Mouse (Mus musculus) lung, postnatal 0 days (tissue): ENCODE measurements around the gene BC051665. TPM values are rescaled to one million over a fixed set of nuclear protein-coding genes. Genes with fewer than 3 reads are reported as not detected.

Experiments used
- ATAC-seq: fragments of 200-750 bp; cut with Nextera tagmentation; 2 replicates; pipeline ENCODE4 v1.8.0; 2017; ENCODE audit warnings: moderate library complexity
- DNase-seq: peaks from one replicate; pipeline ENCODE4 v3.0.0-alpha.2; 2016; ENCODE audit warnings: low spot score
- H3K27ac ChIP-seq: fragments of 300-500 bp; sonication (generic); 2 replicates; pipeline ENCODE4 v1.5.1; 2014; ENCODE audit warnings: antibody characterized with exemption, mild to moderate bottlenecking, low read length, mixed read lengths
- H3K27me3 ChIP-seq: fragments of 300-500 bp; sonication (generic); replicated peaks from 2 replicates; pipeline ENCODE4 v1.6.1; 2014; ENCODE audit warnings: low read length, mixed read lengths; ENCODE audit not compliant: insufficient read depth
- H3K36me3 ChIP-seq: fragments of 300-500 bp; sonication (generic); 2 replicates; pipeline ENCODE4 v1.6.1; 2014; ENCODE audit warnings: low read length, mixed read lengths; ENCODE audit not compliant: insufficient read depth
- H3K4me1 ChIP-seq: fragments of 300-500 bp; sonication (generic); 2 replicates; pipeline ENCODE4 v1.6.1; 2014; ENCODE audit warnings: antibody characterized with exemption, low read depth, low read length, mixed read lengths; ENCODE audit not compliant: insufficient read depth
- H3K4me2 ChIP-seq: fragments of 300-500 bp; sonication (generic); replicated peaks from 2 replicates; pipeline ENCODE4 v1.6.1; 2014; ENCODE audit warnings: low read depth, mild to moderate bottlenecking, low read length, moderate library complexity, mixed read lengths
- H3K4me3 ChIP-seq: fragments of 300-500 bp; sonication (generic); 2 replicates; pipeline ENCODE4 v1.5.1; 2014; ENCODE audit warnings: low read depth, low read length
- H3K9ac ChIP-seq: fragments of 300-500 bp; sonication (generic); replicated peaks from 2 replicates; pipeline ENCODE4 v1.6.1; 2014; ENCODE audit warnings: low read depth, mild to moderate bottlenecking
- H3K9me3 ChIP-seq: fragments of 300-500 bp; sonication (generic); 2 replicates; pipeline ENCODE4 v1.6.1; 2016; ENCODE audit warnings: low read length, mixed read lengths
- CTCF ChIP-seq: IDR thresholded peaks from 2 replicates; pipeline ENCODE4 v1.5.1; 2016; ENCODE audit warnings: antibody characterized with exemption, mild to moderate bottlenecking
- EP300 ChIP-seq: IDR thresholded peaks from 2 replicates; pipeline ENCODE4 v1.6.1; 2016; ENCODE audit warnings: antibody characterized with exemption, mild to moderate bottlenecking, control low read depth
- WGBS: fragments of 180-500 bp; shearing (Covaris S2); extraction: QIAGEN DNeasy Blood & Tissue Kit; methylation state at CpG from one replicate; pipeline ENCODE4 v1.1.7; 2014; 5-methylcytosine and 5-hydroxymethylcytosine counted together
- polyA plus RNA-seq: library from polyadenylated mRNA; unstranded; fragments of >200 nt; fragmentation: Nextera tagmentation; extraction: Ambion mirVana; gene quantifications from 2 replicates; pipeline ENCODE4 v1.2.1, GENCODE M21; 2015

BC051665 gene
- polyA plus RNA-seq = not detected in 2 replicates

- no peaks in the 10 kb centered on the region for H3K36me3 ChIP-seq
- DNase-seq (no peak), ATAC-seq (no peak)
- no peaks in the 10 kb centered on the region for H3K9me3 ChIP-seq
- no peaks in the 10 kb centered on the region for H3K27me3 ChIP-seq
- H3K4me2 ChIP-seq = no peak within 1 kb of the TSS
- TF ChIP-seq EP300 (no peak), CTCF (no peak)
- no peak within 1 kb of the TSS for H3K4me3 ChIP-seq
- no peak within 1 kb of the TSS for H3K9ac ChIP-seq
- no peaks in the 10 kb centered on the region for H3K4me1 ChIP-seq
- H3K27ac ChIP-seq = no peak within 1 kb of the TSS
Observed at GRCm38 (mm10) chr13:60786264-60786663, at the start of gene BC051665. TSS of gene BC051665 (minus strand) at chr13:60786364.

GRCm38 (mm10) chr13:60826052-60826451 lies 39.9 kb upstream of the BC051665 start:
- peak; percentile 40 for DNase-seq
- TF ChIP-seq CTCF (peak; percentile 68), EP300 (no peak)

GRCm38 (mm10) chr13:60820486-60821175 lies 34.5 kb upstream of the BC051665 start:
- DNase-seq = no peak
- no peak for ATAC-seq

More at GRCm38 (mm10) chr13:60826052-60826451, 39.9 kb upstream of the BC051665 start:
- Histone ChIP-seq H3K27ac (no peak overlapping the region), H3K4me3 (no peak overlapping the region), H3K36me3 (no peaks in the 10 kb centered on the region), H3K4me1 (no peaks in the 10 kb centered on the region), H3K9me3 (no peaks in the 10 kb centered on the region), H3K9ac (no peak overlapping the region), H3K4me2 (no peak overlapping the region), H3K27me3 (no peaks in the 10 kb centered on the region)
- WGBS = 47% methylated on average over 3 of the region's 3 CpGs
- no peak for ATAC-seq

GRCm38 (mm10) chr13:60819469-60819868 lies 33.3 kb upstream of the BC051665 start:
- peak; percentile 86 for TF ChIP-seq CTCF
- TF ChIP-seq EP300 = no peak
- ATAC-seq (no peak; the same call in 1 of the 2 replicates), DNase-seq (peak; percentile 63)
- Histone ChIP-seq H3K9me3 (no peaks in the 10 kb centered on the region), H3K36me3 (no peaks in the 10 kb centered on the region), H3K4me3 (no peak overlapping the region), H3K4me1 (no peaks in the 10 kb centered on the region), H3K27ac (no peak overlapping the region), H3K4me2 (no peak overlapping the region), H3K27me3 (no peaks in the 10 kb centered on the region), H3K9ac (no peak overlapping the region)
- WGBS = 9% methylated on average over 7 of the region's 7 CpGs

More at GRCm38 (mm10) chr13:60820486-60821175, 34.5 kb upstream of the BC051665 start:
- TF ChIP-seq EP300 (no peak), CTCF (no peak)
- 49% methylated on average over 3 of the region's 3 CpGs for WGBS
- Histone ChIP-seq H3K27me3 (no peaks in the 10 kb centered on the region), H3K4me2 (no peak overlapping the region), H3K27ac (no peak overlapping the region), H3K4me1 (no peaks in the 10 kb centered on the region), H3K36me3 (no peaks in the 10 kb centered on the region), H3K4me3 (no peak overlapping the region), H3K9ac (no peak overlapping the region), H3K9me3 (no peaks in the 10 kb centered on the region)

- Histone ChIP-seq H3K27ac (no peak overlapping the region), H3K4me1 (no peaks in the 10 kb centered on the region), H3K9ac (no peak overlapping the region), H3K36me3 (no peaks in the 10 kb centered on the region), H3K9me3 (no peaks in the 10 kb centered on the region), H3K4me3 (no peak overlapping the region), H3K4me2 (no peak overlapping the region), H3K27me3 (no peaks in the 10 kb centered on the region)
- WGBS = 45% methylated on average over 1 of the region's 1 CpGs
- DNase-seq (peak; percentile 10), ATAC-seq (peak; percentile 41)
- TF ChIP-seq EP300 = no peak
- TF ChIP-seq CTCF = no peak
Observed at GRCm38 (mm10) chr13:60813722-60814121, 27.6 kb upstream of the BC051665 start.

- 50% methylated on average over 6 of the region's 6 CpGs for WGBS
- peak; percentile 67 for ATAC-seq
Observed at GRCm38 (mm10) chr13:60812768-60813167, 26.6 kb upstream of the BC051665 start.

More at GRCm38 (mm10) chr13:60812768-60813167, 26.6 kb upstream of the BC051665 start:
- no peak for DNase-seq
- Histone ChIP-seq H3K4me2 (no peak overlapping the region), H3K9me3 (no peaks in the 10 kb centered on the region), H3K4me3 (no peak overlapping the region), H3K4me1 (no peaks in the 10 kb centered on the region), H3K27ac (no peak overlapping the region), H3K27me3 (no peaks in the 10 kb centered on the region), H3K36me3 (no peaks in the 10 kb centered on the region), H3K9ac (no peak overlapping the region)
- TF ChIP-seq EP300 (peak; percentile 54), CTCF (no peak)
